Mouse (Mus musculus): ENCODE data around the gene Serhl. TPM values are rescaled to one million over a fixed set of nuclear protein-coding genes. Genes with fewer than 3 reads are reported as not detected.

The Serhl gene
- polyA plus RNA-seq, 1 experiment from 2014 or later, result 30.2 TPM

- Histone ChIP-seq H3K4me1 (replicated peaks; ENCODE audit: control insufficient read depth, insufficient read depth, low read length) (peaks cover 15% of the 10 kb centered on the region), H3K4me3 (replicated peaks; ENCODE audit: low read length) (no peak overlapping the region), H3K27ac (ENCODE audit: low read length) (no peak overlapping the region), H3K36me3 (ENCODE audit: control insufficient read depth, insufficient read depth) (peaks cover 5% of the 10 kb centered on the region), H3K9ac (replicated peaks; ENCODE audit: low read depth, low read length) (no peak overlapping the region), H3K27me3 (replicated peaks; ENCODE audit: control insufficient read depth, insufficient read depth, low read length) (no peaks in the 10 kb centered on the region), H3K4me2 (ENCODE audit: low read length) (no peak overlapping the region), H3K9me3 (ENCODE audit: control insufficient read depth, low read length) (no peaks in the 10 kb centered on the region)
- WGBS, result 87% methylated on average over 4 of the region's 4 CpGs
- ATAC-seq, result no peak
Observed at GRCm38 (mm10) chr15:83150694-83151093, 61.4 kb downstream of the Serhl start.

- H3K27me3 ChIP-seq (replicated peaks; ENCODE audit: control insufficient read depth, insufficient read depth, low read length), result no peaks in the 10 kb centered on the region
- H3K27ac ChIP-seq (ENCODE audit: low read length), result no peak overlapping the region
- no peaks in the 10 kb centered on the region for H3K9me3 ChIP-seq (ENCODE audit: control insufficient read depth, low read length)
- H3K9ac ChIP-seq (replicated peaks; ENCODE audit: low read depth, low read length), result no peak overlapping the region
- 0 out of 2 replicates have a peak, but pooled peaks cover 4% of the 10 kb centered on the region for H3K4me1 ChIP-seq (replicated peaks; ENCODE audit: control insufficient read depth, insufficient read depth, low read length)
- 91% methylated on average over 7 of the region's 7 CpGs for WGBS
- H3K4me2 ChIP-seq (ENCODE audit: low read length), result no peak overlapping the region
- no peak for ATAC-seq
- peaks cover 13% of the 10 kb centered on the region for H3K36me3 ChIP-seq (ENCODE audit: control insufficient read depth, insufficient read depth)
- H3K4me3 ChIP-seq (replicated peaks; ENCODE audit: low read length), result no peak overlapping the region
Observed at GRCm38 (mm10) chr15:83154309-83154708, 65.0 kb downstream of the Serhl start.

GRCm38 (mm10) chr15:83155672-83156419 lies 66.5 kb downstream of the Serhl start:
- Histone ChIP-seq H3K9ac (replicated peaks; ENCODE audit: low read depth, low read length) (no peak overlapping the region), H3K27ac (ENCODE audit: low read length) (no peak overlapping the region), H3K36me3 (ENCODE audit: control insufficient read depth, insufficient read depth) (peaks cover 18% of the 10 kb centered on the region), H3K9me3 (ENCODE audit: control insufficient read depth, low read length) (no peaks in the 10 kb centered on the region), H3K27me3 (replicated peaks; ENCODE audit: control insufficient read depth, insufficient read depth, low read length) (no peaks in the 10 kb centered on the region), H3K4me2 (ENCODE audit: low read length) (no peak overlapping the region), H3K4me1 (replicated peaks; ENCODE audit: control insufficient read depth, insufficient read depth, low read length) (no peaks in the 10 kb centered on the region), H3K4me3 (replicated peaks; ENCODE audit: low read length) (no peak overlapping the region)
- 91% methylated on average over 6 of the region's 6 CpGs for WGBS
- no peak for ATAC-seq

- Histone ChIP-seq H3K4me2 (ENCODE audit: low read length) (no peak overlapping the region), H3K27ac (ENCODE audit: low read length) (no peak overlapping the region), H3K27me3 (replicated peaks; ENCODE audit: control insufficient read depth, insufficient read depth, low read length) (no peaks in the 10 kb centered on the region), H3K36me3 (ENCODE audit: control insufficient read depth, insufficient read depth) (peaks cover 18% of the 10 kb centered on the region), H3K9ac (replicated peaks; ENCODE audit: low read depth, low read length) (no peak overlapping the region), H3K4me1 (replicated peaks; ENCODE audit: control insufficient read depth, insufficient read depth, low read length) (no peaks in the 10 kb centered on the region), H3K9me3 (ENCODE audit: control insufficient read depth, low read length) (no peaks in the 10 kb centered on the region), H3K4me3 (replicated peaks; ENCODE audit: low read length) (no peak overlapping the region)
- 62% methylated on average over 11 of the region's 11 CpGs for WGBS
- no peak for ATAC-seq
Observed at GRCm38 (mm10) chr15:83156929-83157666, 67.8 kb downstream of the Serhl start.

GRCm38 (mm10) chr15:83157667-83158064 lies 68.4 kb downstream of the Serhl start:
- Histone ChIP-seq H3K4me1 (replicated peaks; ENCODE audit: control insufficient read depth, insufficient read depth, low read length) (no peaks in the 10 kb centered on the region), H3K4me2 (ENCODE audit: low read length) (no peak overlapping the region), H3K27ac (ENCODE audit: low read length) (no peak overlapping the region), H3K27me3 (replicated peaks; ENCODE audit: control insufficient read depth, insufficient read depth, low read length) (no peaks in the 10 kb centered on the region), H3K4me3 (replicated peaks; ENCODE audit: low read length) (no peak overlapping the region), H3K9me3 (ENCODE audit: control insufficient read depth, low read length) (no peaks in the 10 kb centered on the region), H3K9ac (replicated peaks; ENCODE audit: low read depth, low read length) (no peak overlapping the region), H3K36me3 (ENCODE audit: control insufficient read depth, insufficient read depth) (peaks cover 18% of the 10 kb centered on the region)
- ATAC-seq, result no peak
- 95% methylated on average over 6 of the region's 6 CpGs for WGBS

GRCm38 (mm10) chr15:83158587-83159160 lies 69.4 kb downstream of the Serhl start:
- no peak for ATAC-seq
- Histone ChIP-seq H3K27ac (ENCODE audit: low read length) (no peak overlapping the region), H3K27me3 (replicated peaks; ENCODE audit: control insufficient read depth, insufficient read depth, low read length) (no peaks in the 10 kb centered on the region), H3K9me3 (ENCODE audit: control insufficient read depth, low read length) (no peaks in the 10 kb centered on the region), H3K4me1 (replicated peaks; ENCODE audit: control insufficient read depth, insufficient read depth, low read length) (no peaks in the 10 kb centered on the region), H3K9ac (replicated peaks; ENCODE audit: low read depth, low read length) (no peak overlapping the region), H3K36me3 (ENCODE audit: control insufficient read depth, insufficient read depth) (peaks cover 18% of the 10 kb centered on the region), H3K4me3 (replicated peaks; ENCODE audit: low read length) (no peak overlapping the region), H3K4me2 (ENCODE audit: low read length) (no peak overlapping the region)
- 95% methylated on average over 7 of the region's 7 CpGs for WGBS

GRCm38 (mm10) chr15:83159823-83160222 lies 70.5 kb downstream of the Serhl start:
- WGBS, result 94% methylated on average over 9 of the region's 9 CpGs
- no peaks in the 10 kb centered on the region for H3K4me1 ChIP-seq (replicated peaks; ENCODE audit: control insufficient read depth, insufficient read depth, low read length)
- H3K9ac ChIP-seq (replicated peaks; ENCODE audit: low read depth, low read length), result no peak overlapping the region
- H3K27me3 ChIP-seq (replicated peaks; ENCODE audit: control insufficient read depth, insufficient read depth, low read length), result no peaks in the 10 kb centered on the region
- H3K9me3 ChIP-seq (ENCODE audit: control insufficient read depth, low read length), result no peaks in the 10 kb centered on the region
- peaks cover 18% of the 10 kb centered on the region for H3K36me3 ChIP-seq (ENCODE audit: control insufficient read depth, insufficient read depth)
- H3K4me2 ChIP-seq (ENCODE audit: low read length), result no peak overlapping the region
- H3K27ac ChIP-seq (ENCODE audit: low read length), result no peak overlapping the region
- no peak overlapping the region for H3K4me3 ChIP-seq (replicated peaks; ENCODE audit: low read length)
- ATAC-seq, result no peak

- Histone ChIP-seq H3K27me3 (replicated peaks; ENCODE audit: control insufficient read depth, insufficient read depth, low read length) (no peaks in the 10 kb centered on the region), H3K4me1 (replicated peaks; ENCODE audit: control insufficient read depth, insufficient read depth, low read length) (no peaks in the 10 kb centered on the region), H3K4me3 (replicated peaks; ENCODE audit: low read length) (no peak overlapping the region), H3K27ac (ENCODE audit: low read length) (no peak overlapping the region), H3K9ac (replicated peaks; ENCODE audit: low read depth, low read length) (no peak overlapping the region), H3K9me3 (ENCODE audit: control insufficient read depth, low read length) (no peaks in the 10 kb centered on the region), H3K4me2 (ENCODE audit: low read length) (no peak overlapping the region), H3K36me3 (ENCODE audit: control insufficient read depth, insufficient read depth) (peaks cover 18% of the 10 kb centered on the region)
- WGBS, result 91% methylated on average over 4 of the region's 4 CpGs
- ATAC-seq, result no peak
Observed at GRCm38 (mm10) chr15:83160561-83160960, 71.3 kb downstream of the Serhl start.

- WGBS, result 32% methylated on average over 10 of the region's 10 CpGs
- no peaks in the 10 kb centered on the region for H3K27me3 ChIP-seq (replicated peaks; ENCODE audit: control insufficient read depth, insufficient read depth, low read length)
- H3K27ac ChIP-seq (ENCODE audit: low read length), result no peak overlapping the region
- H3K4me3 ChIP-seq (replicated peaks; ENCODE audit: low read length), result no peak overlapping the region
- no peak for ATAC-seq
- H3K9me3 ChIP-seq (ENCODE audit: control insufficient read depth, low read length), result no peaks in the 10 kb centered on the region
- H3K4me2 ChIP-seq (ENCODE audit: low read length), result no peak overlapping the region
- H3K4me1 ChIP-seq (replicated peaks; ENCODE audit: control insufficient read depth, insufficient read depth, low read length), result no peaks in the 10 kb centered on the region
- no peak overlapping the region for H3K9ac ChIP-seq (replicated peaks; ENCODE audit: low read depth, low read length)
- H3K36me3 ChIP-seq (ENCODE audit: control insufficient read depth, insufficient read depth), result peaks cover 18% of the 10 kb centered on the region
Observed at GRCm38 (mm10) chr15:83161062-83161748, 71.9 kb downstream of the Serhl start.
